Mouse (Mus musculus) liver, adult 2 months (tissue): Measurements from ENCODE around the gene Zfp868. TPM values are rescaled to one million over a fixed set of nuclear protein-coding genes. Genes with fewer than 3 reads are reported as not detected.
"Not testable (repeated sequence)": the region's sequence is repeated elsewhere in the genome, so short reads cannot be mapped to it uniquely, and the experiment has no call there.

ENCODE experiments used
- DNase-seq: peaks from one replicate; pipeline ENCODE4 v3.0.0-alpha.2; 2011; ENCODE audit warnings: low read depth, low spot score; ENCODE audit errors: extremely low read depth
- H3K27ac ChIP-seq: fragments of 200-500 bp; replicated peaks from 2 replicates; pipeline ENCODE4 v1.5.1; 2012; ENCODE audit warnings: low read depth, mild to moderate bottlenecking, control low read depth, inconsistent platforms, low read length; ENCODE audit not compliant: insufficient read depth
- H3K27me3 ChIP-seq: fragments of 200-500 bp; 2 replicates; pipeline ENCODE4 v1.6.1; 2012; ENCODE audit warnings: mild to moderate bottlenecking, moderate library complexity, low read length, inconsistent platforms; ENCODE audit not compliant: control insufficient read depth, insufficient read depth
- H3K36me3 ChIP-seq: fragments of 200-500 bp; 2 replicates; pipeline ENCODE4 v1.6.1; 2012; ENCODE audit warnings: low read length, inconsistent platforms; ENCODE audit not compliant: control insufficient read depth, insufficient read depth
- H3K4me1 ChIP-seq: fragments of 200-500 bp; 2 replicates; pipeline ENCODE4 v1.6.1; 2011; ENCODE audit warnings: low read length; ENCODE audit not compliant: control insufficient read depth, insufficient read depth
- H3K4me3 ChIP-seq: fragments of 200-500 bp; 2 replicates; pipeline ENCODE4 v1.5.1; 2011; ENCODE audit warnings: low read depth, mild to moderate bottlenecking, control low read depth, low read length, moderate library complexity; ENCODE audit not compliant: insufficient read depth
- H3K79me2 ChIP-seq: fragments of 200-500 bp; 2 replicates; pipeline ENCODE4 v1.6.1; 2012; ENCODE audit warnings: inconsistent platforms, mild to moderate bottlenecking, low read length, moderate library complexity; ENCODE audit not compliant: control insufficient read depth, insufficient read depth
- H3K9ac ChIP-seq: fragments of 200-500 bp; 2 replicates; pipeline ENCODE4 v1.6.1; 2012; ENCODE audit warnings: low read depth, mild to moderate bottlenecking, control low read depth, inconsistent platforms, low read length
- CTCF ChIP-seq: fragments of 200-500 bp; IDR thresholded peaks from 2 replicates; pipeline ENCODE4 v1.5.1; 2011; ENCODE audit warnings: low read depth, low read length, control low read depth
- POLR2A ChIP-seq: fragments of 200-500 bp; IDR thresholded peaks from 2 replicates; pipeline ENCODE4 v1.6.1; 2011; ENCODE audit warnings: low read length, control low read depth; ENCODE audit not compliant: insufficient read depth; ENCODE audit errors: extremely low read depth
- WGBS: fragments of 180-500 bp; shearing (Covaris S2); methylation state at CpG from one replicate; pipeline ENCODE4 v1.1.7; 2018; 5-methylcytosine and 5-hydroxymethylcytosine counted together
- polyA plus RNA-seq: library from polyadenylated mRNA; depleted of rRNA; stranded (reverse); fragments of >200 nt; gene quantifications from 2 replicates; pipeline ENCODE4 v1.2.3, GENCODE M21; 2012; rRNA removed
- total RNA-seq: library from RNA; depleted of rRNA; stranded (reverse); fragments of >200 nt; gene quantifications from 2 replicates; pipeline ENCODE4 v1.2.3, GENCODE M21; 2014; rRNA removed

Zfp868 gene
- 7.4 and 7.7 TPM in 2 replicates for total RNA-seq
- polyA plus RNA-seq: 1.7 and 2.1 TPM in 2 replicates

- H3K79me2 ChIP-seq: peaks cover 18% of the 10 kb centered on the region
- peaks cover 2% of the 10 kb centered on the region; the same call in 1 of the 2 replicates for H3K4me1 ChIP-seq
- peak; percentile 96 for DNase-seq
- H3K27ac ChIP-seq: peak within 1 kb of the TSS; percentile 100
- peak; percentile 41; the same call in 1 of the 2 replicates for TF ChIP-seq CTCF
- TF ChIP-seq POLR2A: no peak
- peak within 1 kb of the TSS; percentile 100 for H3K9ac ChIP-seq
- WGBS: under 1% methylated on average over 41 of the region's 41 CpGs
- no peaks in the 10 kb centered on the region for H3K36me3 ChIP-seq
- no peaks in the 10 kb centered on the region for H3K27me3 ChIP-seq
- peak within 1 kb of the TSS; percentile 97 for H3K4me3 ChIP-seq
These were observed at the start of gene Zfp868 for GRCm38 (mm10) chr8:69625095-69625789. Gene Zfp868, minus strand, starts transcription at chr8:69625548.

GRCm38 (mm10) chr8:69665051-69665450 lies 39.7 kb upstream of the Zfp868 start:
- H3K4me3 ChIP-seq, DNase-seq, H3K79me2 ChIP-seq, H3K27ac ChIP-seq, H3K4me1 ChIP-seq, H3K27me3 ChIP-seq, H3K9ac ChIP-seq: not testable (repeated sequence)
- 71% methylated on average over 2 of the region's 2 CpGs for WGBS
- peaks cover 23% of the 10 kb centered on the region for H3K36me3 ChIP-seq

GRCm38 (mm10) chr8:69661294-69661693 lies 35.9 kb upstream of the Zfp868 start:
- no peak for DNase-seq
- no peak for TF ChIP-seq CTCF
- no peak for TF ChIP-seq POLR2A
- Histone ChIP-seq H3K79me2 (no peaks in the 10 kb centered on the region), H3K27me3 (no peaks in the 10 kb centered on the region; the same call in 1 of the 2 replicates), H3K36me3 (peaks cover 23% of the 10 kb centered on the region), H3K9ac (no peak overlapping the region), H3K4me3 (no peak overlapping the region), H3K4me1 (no peaks in the 10 kb centered on the region), H3K27ac (no peak overlapping the region)

- no peaks in the 10 kb centered on the region for H3K36me3 ChIP-seq
These were observed 29.1 kb upstream of the Zfp868 start, which contains the start of gene Zfp964 for GRCm38 (mm10) chr8:69654358-69654981. Gene Zfp964, plus strand, starts transcription at chr8:69654479.

GRCm38 (mm10) chr8:69653808-69654357 lies 28.5 kb upstream of the Zfp868 start:
- H3K27me3 ChIP-seq: no peaks in the 10 kb centered on the region
- H3K4me3 ChIP-seq: peak overlapping the region; percentile 21; the same call in 1 of the 2 replicates
- no peak overlapping the region for H3K9ac ChIP-seq
- no peak for TF ChIP-seq CTCF
- no peak for TF ChIP-seq POLR2A
- 49% methylated on average over 10 of the region's 10 CpGs for WGBS
- no peak for DNase-seq
- no peak overlapping the region for H3K27ac ChIP-seq
- H3K36me3 ChIP-seq: no peaks in the 10 kb centered on the region
- no peaks in the 10 kb centered on the region; the same call in 1 of the 2 replicates for H3K4me1 ChIP-seq
- H3K79me2 ChIP-seq: no peaks in the 10 kb centered on the region

More at GRCm38 (mm10) chr8:69654358-69654981, 29.1 kb upstream of the Zfp868 start, which contains the start of gene Zfp964:
- Histone ChIP-seq H3K9ac (peak within 1 kb of the TSS; percentile 62), H3K27ac (no peak within 1 kb of the TSS; the same call in 1 of the 2 replicates), H3K4me1 (no peaks in the 10 kb centered on the region; the same call in 1 of the 2 replicates), H3K79me2 (no peaks in the 10 kb centered on the region), H3K4me3 (peak within 1 kb of the TSS; percentile 63), H3K27me3 (no peaks in the 10 kb centered on the region)
- DNase-seq: peak; percentile 86
- peak; percentile 85 for TF ChIP-seq POLR2A
- no peak for TF ChIP-seq CTCF
- WGBS: under 1% methylated on average over 55 of the region's 55 CpGs
